Mouse (Mus musculus) cerebellum, adult 2 months (tissue): ENCODE data around the gene Cd151.

ENCODE experiments used
- CTCF ChIP-seq: fragments of 200-500 bp; IDR thresholded peaks from 2 replicates; pipeline ENCODE4 v1.5.1; 2011; ENCODE audit warnings: low read depth, mild to moderate bottlenecking, control low read depth, low read length, moderate library complexity, borderline replicate concordance; ENCODE audit not compliant: insufficient read depth
- POLR2A ChIP-seq: fragments of 200-500 bp; IDR thresholded peaks from 2 replicates; pipeline ENCODE4 v1.6.1; 2011; ENCODE audit warnings: low read length, control low read depth, borderline replicate concordance; ENCODE audit not compliant: insufficient read depth

DNA sequence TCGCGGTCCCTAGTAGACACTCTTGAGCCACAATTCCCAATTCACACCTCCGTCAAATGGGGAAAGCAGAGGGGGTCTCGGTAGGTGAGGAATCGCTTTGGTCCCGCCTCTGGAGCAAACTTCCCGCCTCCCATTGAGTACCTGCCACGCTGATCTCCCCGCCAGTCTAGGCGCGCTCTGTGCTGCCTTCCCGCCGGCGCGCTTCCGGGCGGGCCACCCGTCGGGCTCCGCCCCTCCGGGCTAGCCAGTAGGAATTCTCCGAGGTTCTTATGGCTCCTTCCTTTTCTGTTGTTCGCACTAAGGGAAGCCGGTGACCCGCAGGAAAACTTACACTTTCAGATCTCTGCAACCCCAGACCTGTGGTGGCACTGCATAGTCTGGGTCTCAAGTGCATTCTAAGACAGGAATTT is 23.4 kb upstream of the Cd151 start, which contains the start of gene Pidd1:
- TF ChIP-seq CTCF (no peak), POLR2A (no peak)
